Comparison of ENCODE assay signal across 13 mouse cellular contexts in genomic region chr11:58183579-58183978, GRCm38 (mm10). TPM values are rescaled to one million over a fixed set of nuclear protein-coding genes. Genes with fewer than 3 reads are reported as not detected.
A peak's percentile ranks its signal among the peaks of the same experiment; 100 is the strongest.
DNase-seq lines count a peak whose midpoint lies in the region; ATAC-seq and TF ChIP-seq lines count a peak whose summit lies in the region.
"Had no signal": no experiment of that assay in that cellular context is flagged by ENCODE, and none has a peak within 500 bp of the region (broad histone marks: within the 10 kb centered on the region; RNA-seq: fewer than 3 reads in every experiment).

No protein-coding gene starts in this region.

- 91% methylated on average over 3 of the region's 3 CpGs for WGBS in lung, postnatal 0 days
- 92% methylated on average over 3 of the region's 3 CpGs for WGBS in hindbrain, embryonic 13.5 days
- WGBS in forebrain, embryonic 11.5 days: 98% methylated on average over 3 of the region's 3 CpGs

- in situ Hi-C loops in CH12.LX (cut with MboI; ENCODE audit: low pct_ligation_motif_present, low pct_unique_long_range_greater_than_20kb, low sequenced_read_pairs): loop anchor here (10.0 kb wide), 1 partner anchor 121 kb away; the partner anchor contains the start of gene Zfp692

- no peak overlapping the region for H3K4me3 ChIP-seq in lung, postnatal 0 days (ENCODE audit: low read depth, low read length)
- peak overlapping the region; percentile 29 to 60 (median 38) for H3K4me3 ChIP-seq in CH12.LX (replicated peaks in 1 of 3; ENCODE audit: low read depth in 2 of 3, low read length in 2 of 3, poor library complexity in 1 of 3)
- H3K4me3 ChIP-seq in hindbrain, embryonic 13.5 days: no peak overlapping the region
- H3K4me3 ChIP-seq in forebrain, embryonic 11.5 days (ENCODE audit: low read depth, low read length): no peak overlapping the region

- TF ChIP-seq RAD21 in CH12.LX (IDR thresholded peaks at IDR 0.05; ENCODE audit: low read depth, low read length): no peak; the same call in 1 of the 2 replicates

- no peaks in the 10 kb centered on the region for H3K9me3 ChIP-seq in lung, postnatal 0 days (ENCODE audit: low read length)
- no peaks in the 10 kb centered on the region for H3K9me3 ChIP-seq in CH12.LX (replicated peaks; ENCODE audit: low read length)
- no peaks in the 10 kb centered on the region for H3K9me3 ChIP-seq in hindbrain, embryonic 13.5 days
- no peaks in the 10 kb centered on the region for H3K9me3 ChIP-seq in forebrain, embryonic 11.5 days (ENCODE audit: control insufficient read depth, low read length)
- H3K9me3 ChIP-seq: G1E had no signal

- no peak for ATAC-seq in lung, postnatal 0 days
- ATAC-seq in common myeloid progenitor, adult 5-6 weeks (replicated peaks; ENCODE audit: low read depth, poor library complexity, severe bottlenecking): peak; percentile 73
- ATAC-seq in hindbrain, embryonic 13.5 days (ENCODE audit: low FRiP score): no peak
- ATAC-seq in forebrain, embryonic 11.5 days (replicated peaks; ENCODE audit: low FRiP score): no peak
- ATAC-seq: forebrain, embryonic 16.5 days had no signal

- peaks cover 4% of the 10 kb centered on the region for H3K79me2 ChIP-seq in CH12.LX (replicated peaks; ENCODE audit: control insufficient read depth, extremely low read depth, insufficient read depth, poor library complexity, severe bottlenecking)

- H3K27me3 ChIP-seq in lung, postnatal 0 days (replicated peaks; ENCODE audit: insufficient read depth, low read length): no peaks in the 10 kb centered on the region
- H3K27me3 ChIP-seq in CH12.LX (replicated peaks): no peaks in the 10 kb centered on the region
- H3K27me3 ChIP-seq in hindbrain, embryonic 13.5 days: no peaks in the 10 kb centered on the region
- no peaks in the 10 kb centered on the region for H3K27me3 ChIP-seq in forebrain, embryonic 11.5 days (ENCODE audit: control insufficient read depth, insufficient read depth, low read length)

- dilution Hi-C loops in CH12.LX (cut with MboI; ENCODE audit: extremely low pct_ligation_motif_present, extremely low pct_unique_long_range_greater_than_20kb, low sequenced_read_pairs): no loop called here

- no peak overlapping the region for H3K4me2 ChIP-seq in lung, postnatal 0 days (replicated peaks; ENCODE audit: low read depth, low read length)
- H3K4me2 ChIP-seq in CH12.LX (ENCODE audit: insufficient read depth, low read depth, poor library complexity, severe bottlenecking): peak overlapping the region; percentile 80
- H3K4me2 ChIP-seq in hindbrain, embryonic 13.5 days: no peak overlapping the region
- no peak overlapping the region for H3K4me2 ChIP-seq in forebrain, embryonic 11.5 days (ENCODE audit: low read depth, low read length, severe bottlenecking)

- TF ChIP-seq CTCF in lung, postnatal 0 days (IDR thresholded peaks at IDR 0.05): no peak
- no peak for TF ChIP-seq CTCF in CH12.LX (conservative IDR thresholded peaks at IDR 0.05 in 1 of 2, IDR thresholded peaks at IDR 0.05 in 1 of 2; ENCODE audit: low read depth in 2 of 2, low read length in 2 of 2)

- TF ChIP-seq POLR2A in CH12.LX (IDR thresholded peaks at IDR 0.05; ENCODE audit: low read depth, low read length): 0 out of 2 replicates have a peak, but pooled peaks have one; percentile 26

- no peaks in the 10 kb centered on the region for H3K4me1 ChIP-seq in lung, postnatal 0 days (ENCODE audit: insufficient read depth, low read depth, low read length)
- peaks cover 9 to 41% of the 10 kb centered on the region in 2 experiments for H3K4me1 ChIP-seq in CH12.LX (ENCODE audit: control insufficient read depth in 1 of 2, insufficient read depth in 2 of 2)
- no peaks in the 10 kb centered on the region for H3K4me1 ChIP-seq in hindbrain, embryonic 13.5 days (replicated peaks)
- H3K4me1 ChIP-seq in forebrain, embryonic 11.5 days (replicated peaks; ENCODE audit: control insufficient read depth, insufficient read depth, low read length): no peaks in the 10 kb centered on the region

- H3K36me3 ChIP-seq in lung, postnatal 0 days (ENCODE audit: insufficient read depth, low read length): no peaks in the 10 kb centered on the region; the same call in 1 of the 2 replicates
- peaks cover 17 to 28% of the 10 kb centered on the region in 2 experiments for H3K36me3 ChIP-seq in CH12.LX (replicated peaks in 1 of 2; ENCODE audit: control insufficient read depth in 1 of 2, insufficient read depth in 1 of 2, low read length in 1 of 2)
- peaks cover 17% of the 10 kb centered on the region for H3K36me3 ChIP-seq in hindbrain, embryonic 13.5 days
- no peaks in the 10 kb centered on the region for H3K36me3 ChIP-seq in forebrain, embryonic 11.5 days (ENCODE audit: control insufficient read depth, insufficient read depth, low read length)

- no peak for TF ChIP-seq EP300 in lung, postnatal 0 days (IDR thresholded peaks at IDR 0.05)
- peak; percentile 89 for TF ChIP-seq EP300 in CH12.LX (IDR thresholded peaks at IDR 0.05; ENCODE audit: low read length)

- DNase-seq in lung, postnatal 25 days (ENCODE audit: low spot score): peak; percentile 9
- no peak for DNase-seq in lung, postnatal 0 days (ENCODE audit: low spot score)
- peak; percentile 58 for DNase-seq in CH12.LX (ENCODE audit: extremely low read depth)
- peak; percentile 72 for DNase-seq in naive thymus-derived CD4-positive, alpha-beta T cell, adult 2 months (ENCODE audit: low read depth)
- no peak for DNase-seq in forebrain, embryonic 11.5 days (ENCODE audit: low spot score)
- DNase-seq in frontal cortex, postnatal 25 days (ENCODE audit: low spot score in 2 of 2): no peak
- DNase-seq: cerebellum, postnatal 36 days; kidney, adult 11 months; right cerebral cortex, postnatal 4 days had no signal

- no peak overlapping the region for H3K9ac ChIP-seq in lung, postnatal 0 days (replicated peaks; ENCODE audit: low read depth)
- peak overlapping the region; percentile 42 for H3K9ac ChIP-seq in CH12.LX (ENCODE audit: insufficient read depth, low read depth)
- no peak overlapping the region for H3K9ac ChIP-seq in hindbrain, embryonic 13.5 days
- H3K9ac ChIP-seq in forebrain, embryonic 11.5 days (ENCODE audit: low read length): no peak overlapping the region

- H3K27ac ChIP-seq in lung, postnatal 0 days (ENCODE audit: low read length): no peak overlapping the region
- H3K27ac ChIP-seq in CH12.LX (ENCODE audit: insufficient read depth, low read depth): peak overlapping the region; percentile 65
- H3K27ac ChIP-seq in hindbrain, embryonic 13.5 days: no peak overlapping the region
- no peak overlapping the region for H3K27ac ChIP-seq in forebrain, embryonic 11.5 days (ENCODE audit: low read depth, low read length)

TF ChIP-seq in CH12.LX, 34 proteins besides CTCF, POLR2A, EP300 and RAD21 (continues in another document):
- TF ChIP-seq BHLHE40 (IDR thresholded peaks at IDR 0.05; ENCODE audit: low read depth, low read length): peak; percentile 76
- TF ChIP-seq SIN3A (IDR thresholded peaks at IDR 0.05; ENCODE audit: low read length): peak; percentile 80
- peak; percentile 92; the same call in 1 of the 2 replicates for TF ChIP-seq RCOR1 (conservative IDR thresholded peaks at IDR 0.05; ENCODE audit: low read depth, low read length)
- TF ChIP-seq MYC (IDR thresholded peaks at IDR 0.05; ENCODE audit: low read depth, low read length): peak; percentile 92
- no peak for TF ChIP-seq SMC3 (IDR thresholded peaks at IDR 0.05; ENCODE audit: low read depth, low read length)
- no peak for TF ChIP-seq ZC3H11A (IDR thresholded peaks at IDR 0.05; ENCODE audit: low read depth, low read length)
- no peak for TF ChIP-seq POLR2AphosphoS2 (IDR thresholded peaks at IDR 0.05; ENCODE audit: low read depth, low read length)
- TF ChIP-seq MEF2A (IDR thresholded peaks at IDR 0.05; ENCODE audit: borderline replicate concordance, low read depth, low read length): peak; percentile 62
- TF ChIP-seq ZKSCAN1 (IDR thresholded peaks at IDR 0.05; ENCODE audit: borderline replicate concordance, low read depth, low read length): no peak
- no peak for TF ChIP-seq TBP (conservative IDR thresholded peaks at IDR 0.05; ENCODE audit: low read depth, low read length)
- TF ChIP-seq MAZ (IDR thresholded peaks at IDR 0.05; ENCODE audit: low read depth, low read length): no peak

RNA-seq across cellular contexts. Expression of gene Mrpl22, which starts 12.1 kb away (rescaled TPM):
- 75.1 and 81.7 TPM in 2 replicates for polyA plus RNA-seq in lung, postnatal 0 days (2015; fragmentation: Nextera tagmentation; extraction: Ambion mirVana)
- total RNA-seq in CH12.LX (2012; rRNA removed) (89.1 and 112 TPM in 2 replicates), CH12.LX (2014; rRNA removed) (115 and 124 TPM in 2 replicates)
- 110 and 133 TPM in 2 replicates for polyA plus RNA-seq in CH12.LX (2012; ENCODE audit: insufficient read length, low read depth)
- total RNA-seq in common myeloid progenitor, adult 5-6 weeks (2017): 55.0 and 55.2 TPM in 2 replicates
- polyA plus RNA-seq in hindbrain, embryonic 13.5 days (2015; fragmentation: Nextera tagmentation; extraction: Ambion mirVana): 104 and 108 TPM in 2 replicates
- polyA plus RNA-seq in forebrain, embryonic 11.5 days (2014; fragmentation: Nextera tagmentation; extraction: Ambion mirVana): 119 TPM in 2 replicates

RNA-seq across cellular contexts. Expression of gene Gemin5, which starts 15.2 kb away (rescaled TPM):
- 4.3 and 6.2 TPM in 2 replicates for polyA plus RNA-seq in lung, postnatal 0 days (2015; fragmentation: Nextera tagmentation; extraction: Ambion mirVana)
- total RNA-seq in CH12.LX (2012; rRNA removed) (88.6 and 101 TPM in 2 replicates), CH12.LX (2014; rRNA removed) (63.7 and 66.7 TPM in 2 replicates)
- polyA plus RNA-seq in CH12.LX (2012; ENCODE audit: insufficient read length, low read depth): 81.7 and 89.6 TPM in 2 replicates
- 36.8 and 38.3 TPM in 2 replicates for total RNA-seq in common myeloid progenitor, adult 5-6 weeks (2017)
- polyA plus RNA-seq in hindbrain, embryonic 13.5 days (2015; fragmentation: Nextera tagmentation; extraction: Ambion mirVana): 13.6 and 17.0 TPM in 2 replicates
- 27.4 and 27.7 TPM in 2 replicates for polyA plus RNA-seq in forebrain, embryonic 11.5 days (2014; fragmentation: Nextera tagmentation; extraction: Ambion mirVana)

RNA-seq across cellular contexts. Expression of gene Igtp, which starts 15.8 kb away (rescaled TPM):
- polyA plus RNA-seq in lung, postnatal 0 days (2015; fragmentation: Nextera tagmentation; extraction: Ambion mirVana): 9.2 and 9.7 TPM in 2 replicates
- 115 and 143 TPM in 2 replicates for total RNA-seq in CH12.LX (2012; rRNA removed)
- 107 and 108 TPM in 2 replicates for total RNA-seq in CH12.LX (2014; rRNA removed)
- 66.1 and 70.3 TPM in 2 replicates for polyA plus RNA-seq in CH12.LX (2012; ENCODE audit: insufficient read length, low read depth)
- 15.2 and 15.4 TPM in 2 replicates for total RNA-seq in common myeloid progenitor, adult 5-6 weeks (2017)
- 1.6 and 1.7 TPM in 2 replicates for polyA plus RNA-seq in hindbrain, embryonic 13.5 days (2015; fragmentation: Nextera tagmentation; extraction: Ambion mirVana)
- 2.0 and 2.3 TPM in 2 replicates for polyA plus RNA-seq in forebrain, embryonic 11.5 days (2014; fragmentation: Nextera tagmentation; extraction: Ambion mirVana)

RNA-seq across cellular contexts. Expression of gene Irgm2, which starts 15.8 kb away (rescaled TPM):
- 6.9 TPM in 2 replicates for polyA plus RNA-seq in lung, postnatal 0 days (2015; fragmentation: Nextera tagmentation; extraction: Ambion mirVana)
- total RNA-seq in CH12.LX (2012; rRNA removed): 4.3 and 4.7 TPM in 2 replicates
- total RNA-seq in CH12.LX (2014; rRNA removed): 3.8 and 4.3 TPM in 2 replicates
- polyA plus RNA-seq in CH12.LX (2012; ENCODE audit: insufficient read length, low read depth): 4.7 and 5.2 TPM in 2 replicates
- total RNA-seq in common myeloid progenitor, adult 5-6 weeks (2017): 4.6 and 7.8 TPM in 2 replicates
- 0.75 and 0.99 TPM in 2 replicates for polyA plus RNA-seq in hindbrain, embryonic 13.5 days (2015; fragmentation: Nextera tagmentation; extraction: Ambion mirVana)
- polyA plus RNA-seq in forebrain, embryonic 11.5 days (2014; fragmentation: Nextera tagmentation; extraction: Ambion mirVana): 0.28 and 0.47 TPM in 2 replicates

Comparison
In these comparisons a context has a peak if more than half of its experiments do, and no peak if none do; other contexts are left out.
1. DNase-seq: peak in lung, postnatal 25 days (single experiment), CH12.LX (single experiment) and naive thymus-derived CD4-positive, alpha-beta T cell, adult 2 months (single experiment); none in lung, postnatal 0 days (single experiment), forebrain, embryonic 11.5 days (single experiment) and frontal cortex, postnatal 25 days (0 of 2).
2. H3K4me3 ChIP-seq: peak in CH12.LX (3 of 3); none in lung, postnatal 0 days (single experiment), hindbrain, embryonic 13.5 days (single experiment) and forebrain, embryonic 11.5 days (single experiment).